Mouse (Mus musculus): ENCODE measurements at regions not wholly inside any gene's neighbourhood (a gene's known extent, or its start where the extent isn't known, plus 50 kb on each side); places are given as distances from the start of the nearest gene placed in this dataset.

DNA sequence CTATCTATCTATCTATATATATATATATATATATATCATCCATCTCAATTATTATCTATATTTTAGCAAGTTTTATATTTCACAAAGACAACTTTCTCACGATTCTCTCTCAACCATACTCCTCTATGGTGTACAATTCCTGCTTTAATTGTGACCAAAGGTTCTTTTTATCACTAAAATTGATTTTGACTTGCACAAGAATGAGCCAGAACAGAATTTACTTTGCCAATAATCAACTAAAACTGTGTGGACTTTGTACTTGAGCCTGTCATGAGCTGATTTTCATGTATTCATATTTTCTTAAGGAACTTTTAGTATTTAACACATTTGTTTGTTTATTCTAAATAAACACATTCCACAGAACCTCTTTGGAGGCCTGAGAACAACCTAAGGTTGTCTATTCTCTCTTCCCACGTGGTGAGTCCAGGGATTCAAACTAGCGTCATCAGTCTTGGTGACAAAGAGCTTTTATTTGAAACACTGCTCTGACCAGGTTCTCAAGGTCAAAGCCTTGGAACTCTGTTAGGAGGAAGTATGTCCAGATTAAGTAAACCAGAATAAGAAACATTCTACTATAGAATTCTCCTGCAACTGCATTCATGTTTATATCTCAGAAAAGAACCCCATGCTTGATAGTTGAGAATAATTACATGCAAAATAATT lies 207.7 kb downstream of the Gm11146 start:
- Histone ChIP-seq H3K4me2 (no peak overlapping the region), H3K27ac (no peak overlapping the region), H3K4me3 (no peak overlapping the region), H3K27me3 (no peaks in the 10 kb centered on the region), H3K9ac (no peak overlapping the region), H3K36me3 (no peaks in the 10 kb centered on the region), H3K9me3 (no peaks in the 10 kb centered on the region), H3K4me1 (no peaks in the 10 kb centered on the region)
- 76% methylated on average over 3 of the region's 3 CpGs for WGBS
- no peak for ATAC-seq (ENCODE audit: insufficient number of reproducible peaks, low FRiP score, low TSS enrichment, low read depth)

DNA sequence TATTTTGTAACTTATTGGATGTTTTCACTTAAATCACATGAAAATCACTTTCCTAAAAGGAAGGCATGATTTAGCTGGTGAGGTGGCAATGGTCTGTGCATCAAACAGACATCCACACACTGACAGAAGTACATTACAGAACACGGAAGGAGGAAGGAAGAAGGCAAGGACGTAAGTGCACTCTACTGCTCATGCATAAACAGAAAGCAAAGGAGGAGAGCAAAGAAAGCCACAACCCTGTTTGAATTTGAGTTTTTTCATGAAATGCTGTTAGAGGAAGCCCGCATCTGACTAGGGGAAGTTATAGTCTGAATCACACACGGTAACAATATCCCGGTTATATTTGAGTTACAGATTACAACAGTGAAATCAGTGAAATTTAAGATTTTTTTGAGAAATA lies 208.4 kb downstream of the Gm11146 start:
- 81% methylated on average over 5 of the region's 5 CpGs for WGBS
- H3K9ac ChIP-seq = no peak overlapping the region
- no peak overlapping the region for H3K4me3 ChIP-seq
- H3K36me3 ChIP-seq = no peaks in the 10 kb centered on the region
- ATAC-seq (ENCODE audit: insufficient number of reproducible peaks, low FRiP score, low TSS enrichment, low read depth) = no peak
- H3K27ac ChIP-seq = no peak overlapping the region
- H3K27me3 ChIP-seq = no peaks in the 10 kb centered on the region
- no peaks in the 10 kb centered on the region for H3K9me3 ChIP-seq
- H3K4me2 ChIP-seq = no peak overlapping the region
- H3K4me1 ChIP-seq = no peaks in the 10 kb centered on the region

GRCm38 (mm10) chr16:77392205-77392604 lies 209.7 kb downstream of the Gm11146 start:
- 82% methylated on average over 4 of the region's 4 CpGs for WGBS
- H3K4me1 ChIP-seq = no peaks in the 10 kb centered on the region
- no peak overlapping the region for H3K4me2 ChIP-seq
- no peak overlapping the region for H3K27ac ChIP-seq
- H3K36me3 ChIP-seq = no peaks in the 10 kb centered on the region
- no peaks in the 10 kb centered on the region for H3K9me3 ChIP-seq
- no peak for ATAC-seq (ENCODE audit: insufficient number of reproducible peaks, low FRiP score, low TSS enrichment, low read depth)
- H3K9ac ChIP-seq = no peak overlapping the region
- no peak overlapping the region for H3K4me3 ChIP-seq
- no peaks in the 10 kb centered on the region for H3K27me3 ChIP-seq

GRCm38 (mm10) chr16:77384021-77384729 lies 217.7 kb downstream of the Gm11146 start:
- no peak for ATAC-seq (ENCODE audit: insufficient number of reproducible peaks, low FRiP score, low TSS enrichment, low read depth)
- 72% methylated on average over 6 of the region's 6 CpGs for WGBS
- Histone ChIP-seq H3K27me3 (no peaks in the 10 kb centered on the region), H3K4me1 (no peaks in the 10 kb centered on the region), H3K4me2 (no peak overlapping the region), H3K27ac (no peak overlapping the region), H3K4me3 (no peak overlapping the region), H3K9me3 (no peaks in the 10 kb centered on the region), H3K36me3 (no peaks in the 10 kb centered on the region), H3K9ac (no peak overlapping the region)

DNA sequence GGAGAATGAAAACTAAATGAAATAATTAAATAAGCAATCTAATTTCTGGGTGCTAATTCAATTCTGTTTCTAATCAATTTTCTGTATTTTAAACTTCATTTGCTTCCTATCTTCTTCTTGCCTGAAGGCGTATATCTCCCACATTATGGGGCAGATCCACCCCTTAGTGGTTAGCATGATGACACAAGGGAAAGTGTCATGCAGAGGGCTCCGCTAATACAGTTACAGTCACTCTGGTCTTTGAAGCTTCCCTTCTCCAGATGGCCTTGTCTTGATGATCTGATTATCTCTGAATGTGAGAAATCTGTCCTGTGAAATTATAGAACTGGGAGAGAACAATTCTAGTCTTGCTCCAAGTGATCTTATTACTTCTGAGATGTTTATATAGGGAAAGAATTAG lies 219.1 kb downstream of the Gm11146 start:
- no peaks in the 10 kb centered on the region for H3K27me3 ChIP-seq
- ATAC-seq (ENCODE audit: insufficient number of reproducible peaks, low FRiP score, low TSS enrichment, low read depth) = no peak
- WGBS = 74% methylated on average over 2 of the region's 2 CpGs
- no peak overlapping the region for H3K4me2 ChIP-seq
- H3K9ac ChIP-seq = no peak overlapping the region
- no peak overlapping the region for H3K27ac ChIP-seq
- no peaks in the 10 kb centered on the region for H3K36me3 ChIP-seq
- H3K4me1 ChIP-seq = no peaks in the 10 kb centered on the region
- no peaks in the 10 kb centered on the region for H3K9me3 ChIP-seq
- no peak overlapping the region for H3K4me3 ChIP-seq

- Histone ChIP-seq H3K27me3 (no peaks in the 10 kb centered on the region), H3K4me3 (no peak overlapping the region), H3K4me1 (no peaks in the 10 kb centered on the region), H3K4me2 (no peak overlapping the region), H3K9ac (no peak overlapping the region), H3K9me3 (no peaks in the 10 kb centered on the region), H3K27ac (no peak overlapping the region), H3K36me3 (no peaks in the 10 kb centered on the region)
- no peak for ATAC-seq (ENCODE audit: insufficient number of reproducible peaks, low FRiP score, low TSS enrichment, low read depth)
- 61% methylated on average over 3 of the region's 3 CpGs for WGBS
Measured at GRCm38 (mm10) chr16:77372768-77373167, 229.1 kb downstream of the Gm11146 start.

GRCm38 (mm10) chr16:77369810-77370209 lies 232.1 kb downstream of the Gm11146 start:
- Histone ChIP-seq H3K9me3 (no peaks in the 10 kb centered on the region), H3K4me1 (no peaks in the 10 kb centered on the region), H3K4me3 (no peak overlapping the region), H3K36me3 (no peaks in the 10 kb centered on the region), H3K27ac (0 out of 2 replicates have a peak overlapping the region, but pooled peaks have one; percentile 11), H3K4me2 (no peak overlapping the region), H3K27me3 (no peaks in the 10 kb centered on the region), H3K9ac (no peak overlapping the region)
- no peak for ATAC-seq (ENCODE audit: insufficient number of reproducible peaks, low FRiP score, low TSS enrichment, low read depth)
- WGBS = 91% methylated on average over 2 of the region's 2 CpGs

- WGBS = 72% methylated on average over 2 of the region's 2 CpGs
- no peaks in the 10 kb centered on the region for H3K27me3 ChIP-seq
- H3K36me3 ChIP-seq = no peaks in the 10 kb centered on the region
- no peak overlapping the region for H3K9ac ChIP-seq
- H3K27ac ChIP-seq = no peak overlapping the region
- no peak overlapping the region for H3K4me2 ChIP-seq
- ATAC-seq (ENCODE audit: insufficient number of reproducible peaks, low FRiP score, low TSS enrichment, low read depth) = no peak
- no peaks in the 10 kb centered on the region for H3K4me1 ChIP-seq
- H3K9me3 ChIP-seq = no peaks in the 10 kb centered on the region
- no peak overlapping the region for H3K4me3 ChIP-seq
Measured at GRCm38 (mm10) chr16:77365254-77365653, 236.6 kb downstream of the Gm11146 start.

- Histone ChIP-seq H3K4me3 (no peak overlapping the region), H3K27me3 (no peaks in the 10 kb centered on the region), H3K27ac (no peak overlapping the region), H3K36me3 (no peaks in the 10 kb centered on the region), H3K4me2 (no peak overlapping the region), H3K9ac (no peak overlapping the region), H3K9me3 (no peaks in the 10 kb centered on the region), H3K4me1 (no peaks in the 10 kb centered on the region)
- 90% methylated on average over 3 of the region's 3 CpGs for WGBS
- ATAC-seq (ENCODE audit: insufficient number of reproducible peaks, low FRiP score, low TSS enrichment, low read depth) = no peak
Measured at GRCm38 (mm10) chr16:77364439-77364838, 237.5 kb downstream of the Gm11146 start.

DNA sequence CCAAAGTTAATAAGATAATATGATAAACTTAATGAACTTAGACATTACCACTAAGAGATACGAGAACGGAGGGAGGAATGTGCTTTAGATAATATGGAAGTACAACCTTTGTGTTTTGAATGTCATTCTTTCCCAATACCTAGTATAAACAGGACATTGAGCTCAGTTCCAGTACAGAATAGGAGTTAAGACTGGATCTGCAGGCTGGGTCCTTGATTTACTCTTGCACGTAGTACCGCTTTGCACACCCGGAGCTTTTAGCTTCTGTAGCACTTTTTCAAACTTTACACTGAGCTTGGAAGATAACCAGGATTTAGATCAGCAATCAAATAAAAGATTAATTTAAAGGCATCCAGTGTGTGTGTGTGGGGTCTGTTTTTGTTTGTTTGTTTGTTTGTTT lies 242.7 kb downstream of the Gm11146 start:
- Histone ChIP-seq H3K4me3 (no peak overlapping the region), H3K36me3 (no peaks in the 10 kb centered on the region), H3K9me3 (no peaks in the 10 kb centered on the region), H3K27ac (no peak overlapping the region), H3K27me3 (no peaks in the 10 kb centered on the region), H3K9ac (no peak overlapping the region), H3K4me1 (no peaks in the 10 kb centered on the region), H3K4me2 (no peak overlapping the region)
- WGBS = 92% methylated on average over 5 of the region's 5 CpGs
- no peak for ATAC-seq (ENCODE audit: insufficient number of reproducible peaks, low FRiP score, low TSS enrichment, low read depth)

- no peak overlapping the region for H3K4me2 ChIP-seq
- no peaks in the 10 kb centered on the region for H3K9me3 ChIP-seq
- H3K27ac ChIP-seq = no peak overlapping the region
- H3K36me3 ChIP-seq = no peaks in the 10 kb centered on the region
- H3K27me3 ChIP-seq = no peaks in the 10 kb centered on the region
- no peak overlapping the region for H3K9ac ChIP-seq
- WGBS = 43% methylated on average over 5 of the region's 5 CpGs
- no peak for ATAC-seq (ENCODE audit: insufficient number of reproducible peaks, low FRiP score, low TSS enrichment, low read depth)
- H3K4me3 ChIP-seq = no peak overlapping the region
- no peaks in the 10 kb centered on the region for H3K4me1 ChIP-seq
Measured at GRCm38 (mm10) chr16:77355260-77355659, 246.6 kb downstream of the Gm11146 start.

- Histone ChIP-seq H3K27me3 (no peaks in the 10 kb centered on the region), H3K4me3 (no peak overlapping the region), H3K9me3 (no peaks in the 10 kb centered on the region), H3K27ac (no peak overlapping the region), H3K9ac (no peak overlapping the region), H3K4me1 (no peaks in the 10 kb centered on the region), H3K4me2 (no peak overlapping the region), H3K36me3 (no peaks in the 10 kb centered on the region)
- ATAC-seq (ENCODE audit: insufficient number of reproducible peaks, low FRiP score, low TSS enrichment, low read depth) = no peak
- WGBS = 91% methylated on average over 3 of the region's 3 CpGs
Measured at GRCm38 (mm10) chr16:77354201-77354712, 247.6 kb downstream of the Gm11146 start.

All from limb, embryonic 15.5 days (tissue).